Comparison of ENCODE assay signal across 8 mouse cellular contexts in the genomic region with DNA sequence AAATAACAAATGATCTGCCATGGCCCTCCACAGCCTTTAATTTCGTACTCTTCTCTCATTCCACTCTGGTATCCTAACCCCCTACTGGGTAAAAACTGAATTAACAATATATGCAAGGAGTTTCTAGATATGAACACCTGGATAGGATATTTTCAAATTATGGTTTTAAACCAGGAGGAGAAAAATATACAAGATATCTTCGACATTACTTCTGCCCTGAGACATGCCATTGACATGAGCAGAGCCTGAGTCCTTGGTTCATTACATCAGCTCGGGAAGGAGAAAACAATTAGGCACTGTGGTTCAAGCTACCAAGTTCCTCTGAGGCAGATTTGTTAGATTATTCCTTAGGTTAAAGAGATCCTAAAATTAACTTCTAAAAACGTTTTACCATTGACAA. TPM values are rescaled to one million over a fixed set of nuclear protein-coding genes. Genes with fewer than 3 reads are reported as not detected.
DNase-seq lines count a peak whose midpoint lies in the region; ATAC-seq and TF ChIP-seq lines count a peak whose summit lies in the region.

No protein-coding gene starts in this region.

- H3K4me3 ChIP-seq in heart, adult 2 months: peak overlapping the region; percentile 94
- peak overlapping the region; percentile 71 for H3K4me3 ChIP-seq in forebrain, embryonic 11.5 days (ENCODE audit: low read depth, low read length)
- H3K4me3 ChIP-seq in liver, embryonic 15.5 days (replicated peaks): peak overlapping the region; percentile 88

- TF ChIP-seq CTCF in heart, adult 2 months (IDR thresholded peaks at IDR 0.05): peak; percentile 37

- TF ChIP-seq POLR2A in heart, adult 2 months (IDR thresholded peaks at IDR 0.05; ENCODE audit: insufficient read depth, low read depth, low read length): no peak

- peak overlapping the region; percentile 72 for H3K4me2 ChIP-seq in forebrain, embryonic 11.5 days (ENCODE audit: low read depth, low read length, severe bottlenecking)
- H3K4me2 ChIP-seq in liver, embryonic 15.5 days: peak overlapping the region; percentile 79

- WGBS in heart, adult 2 months: 4% methylated on average over 4 of the region's 4 CpGs
- WGBS in forebrain, embryonic 11.5 days: 11% methylated on average over 4 of the region's 4 CpGs
- WGBS in liver, embryonic 15.5 days (ENCODE audit: insufficient replicate concordance): 2% methylated on average over 4 of the region's 4 CpGs

- H3K79me2 ChIP-seq in heart, adult 2 months (replicated peaks; ENCODE audit: control insufficient read depth, insufficient read depth, low read length): peaks cover 9% of the 10 kb centered on the region

- H3K27ac ChIP-seq in heart, adult 2 months: peak overlapping the region; percentile 96
- H3K27ac ChIP-seq in forebrain, embryonic 11.5 days (ENCODE audit: low read depth, low read length): peak overlapping the region; percentile 94
- peak overlapping the region; percentile 100 for H3K27ac ChIP-seq in liver, embryonic 15.5 days (replicated peaks)

- ATAC-seq in forebrain, embryonic 11.5 days (replicated peaks; ENCODE audit: low FRiP score): no peak
- no peak for ATAC-seq in liver, embryonic 15.5 days (ENCODE audit: insufficient read depth)

- H3K9me3 ChIP-seq in forebrain, embryonic 11.5 days (ENCODE audit: control insufficient read depth, low read length): no peaks in the 10 kb centered on the region
- no peaks in the 10 kb centered on the region for H3K9me3 ChIP-seq in liver, embryonic 15.5 days (replicated peaks)

- peaks cover 41% of the 10 kb centered on the region for H3K36me3 ChIP-seq in heart, adult 2 months (ENCODE audit: control insufficient read depth, insufficient read depth, low read length)
- no peaks in the 10 kb centered on the region for H3K36me3 ChIP-seq in forebrain, embryonic 11.5 days (ENCODE audit: control insufficient read depth, insufficient read depth, low read length)
- H3K36me3 ChIP-seq in liver, embryonic 15.5 days (replicated peaks): peaks cover 32% of the 10 kb centered on the region

- peaks cover 15% of the 10 kb centered on the region for H3K4me1 ChIP-seq in heart, adult 2 months (ENCODE audit: control insufficient read depth, insufficient read depth, low read length)
- H3K4me1 ChIP-seq in forebrain, embryonic 11.5 days (replicated peaks; ENCODE audit: control insufficient read depth, insufficient read depth, low read length): peaks cover 5% of the 10 kb centered on the region
- H3K4me1 ChIP-seq in liver, embryonic 15.5 days (replicated peaks): peaks cover 46% of the 10 kb centered on the region

- no peak for TF ChIP-seq EP300 in heart, adult 2 months (IDR thresholded peaks at IDR 0.05; ENCODE audit: insufficient read depth, low read depth, low read length)

- H3K27me3 ChIP-seq in heart, adult 2 months (ENCODE audit: control insufficient read depth, insufficient read depth, low read length): no peaks in the 10 kb centered on the region
- no peaks in the 10 kb centered on the region for H3K27me3 ChIP-seq in forebrain, embryonic 11.5 days (ENCODE audit: control insufficient read depth, insufficient read depth, low read length)
- H3K27me3 ChIP-seq in liver, embryonic 15.5 days: no peaks in the 10 kb centered on the region

- no peak for DNase-seq in heart, adult 2 months
- DNase-seq in heart, adult 11 months: no peak
- peak; percentile 61 for DNase-seq in CD4-positive helper T cell, adult 2 months (ENCODE audit: low read depth, low spot score)
- no peak for DNase-seq in forebrain, embryonic 11.5 days (ENCODE audit: low spot score)
- no peak for DNase-seq in ovary, postnatal 14 days (ENCODE audit: low spot score)
- DNase-seq in right cerebral cortex, postnatal 36 days (ENCODE audit: low spot score in 2 of 2): no peak
- no peak for DNase-seq in B cell, adult 2 months

- intact Hi-C loops in heart, adult 2 months (cut with DNase I): loop anchor here (2.0 to 10.0 kb wide), 3 partner anchors 41 to 141 kb away; a partner anchor contains a TSS

- H3K9ac ChIP-seq in heart, adult 2 months (ENCODE audit: low read depth, low read length): peak overlapping the region; percentile 98
- H3K9ac ChIP-seq in forebrain, embryonic 11.5 days (ENCODE audit: low read length): peak overlapping the region; percentile 87
- H3K9ac ChIP-seq in liver, embryonic 15.5 days: peak overlapping the region; percentile 98

RNA-seq across cellular contexts. Expression of a gene that starts 0.9 kb away (rescaled TPM):
- 100 to 1,000 TPM; 294 to 351 TPM for total RNA-seq in heart, adult 2 months (2021)
- 264 and 414 TPM in 2 replicates for polyA plus RNA-seq in heart, adult 2 months (2012; rRNA removed)
- polyA plus RNA-seq in forebrain, embryonic 11.5 days (2014; fragmentation: Nextera tagmentation; extraction: Ambion mirVana): 28.9 and 30.7 TPM in 2 replicates
- polyA plus RNA-seq in liver, embryonic 15.5 days (2015; fragmentation: Nextera tagmentation; extraction: Ambion mirVana): 126 and 129 TPM in 2 replicates

RNA-seq across cellular contexts. Expression of a gene that starts 14.1 kb away (rescaled TPM):
- total RNA-seq in heart, adult 2 months (2021): 100 to 1,000 TPM; 214 to 237 TPM
- 344 and 361 TPM in 2 replicates for polyA plus RNA-seq in heart, adult 2 months (2012; rRNA removed)
- polyA plus RNA-seq in forebrain, embryonic 11.5 days (2014; fragmentation: Nextera tagmentation; extraction: Ambion mirVana): 189 and 193 TPM in 2 replicates
- polyA plus RNA-seq in liver, embryonic 15.5 days (2015; fragmentation: Nextera tagmentation; extraction: Ambion mirVana): 93.3 and 95.5 TPM in 2 replicates

RNA-seq across cellular contexts. Expression of a gene that starts 41.9 kb away (rescaled TPM):
- 10 to 100 TPM; 11.0 to 13.6 TPM for total RNA-seq in heart, adult 2 months (2021)
- polyA plus RNA-seq in heart, adult 2 months (2012; rRNA removed): 10.2 and 11.0 TPM in 2 replicates
- 43.5 and 45.4 TPM in 2 replicates for polyA plus RNA-seq in forebrain, embryonic 11.5 days (2014; fragmentation: Nextera tagmentation; extraction: Ambion mirVana)
- polyA plus RNA-seq in liver, embryonic 15.5 days (2015; fragmentation: Nextera tagmentation; extraction: Ambion mirVana): 8.5 and 10.4 TPM in 2 replicates
